Mouse (Mus musculus): Measurements from ENCODE around the gene Gm14295. TPM values are rescaled to one million over a fixed set of nuclear protein-coding genes. Genes with fewer than 3 reads are reported as not detected.
"Not testable (repeated sequence)": the region's sequence is repeated elsewhere in the genome, so short reads cannot be mapped to it uniquely, and the experiment has no call there.

Gene Gm14295
- 9.1 and 11.4 TPM in 2 replicates for polyA plus RNA-seq (2016; fragmentation: Nextera tagmentation; extraction: Ambion mirVana)

DNA sequence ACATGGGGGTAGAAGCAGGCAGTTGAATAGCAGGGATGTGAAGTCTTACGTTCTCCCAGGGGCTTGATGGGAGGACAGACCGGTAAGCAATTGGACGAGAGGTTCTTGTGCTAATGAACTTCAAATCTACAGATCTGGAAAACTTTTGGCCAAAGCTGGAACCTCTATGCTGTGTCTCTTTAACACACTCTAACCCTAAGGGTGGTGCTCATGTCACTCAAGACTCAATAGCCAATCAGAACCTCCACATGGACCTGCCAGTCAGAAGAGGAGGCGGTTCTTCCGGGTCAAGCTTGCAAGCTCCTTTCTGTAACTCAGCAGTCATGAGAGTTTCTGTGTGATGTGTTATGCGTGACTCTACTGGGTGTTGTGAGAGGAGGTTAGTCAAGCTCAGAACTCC lies at the start of gene Gm14295:
Gm14295 (plus strand) TSS at position 301 of the 400 bp plus-strand sequence.
- ATAC-seq (ENCODE audit: low FRiP score, low read depth); H3K27ac ChIP-seq (replicated peaks); H3K4me1 ChIP-seq; H3K36me3 ChIP-seq; H3K27me3 ChIP-seq; H3K9me3 ChIP-seq: not testable (repeated sequence)
- no CpG with 5 or more reads among the region's 6 CpGs for WGBS
- Histone ChIP-seq H3K4me2 (replicated peaks) (peak within 1 kb of the TSS; percentile 42), H3K9ac (replicated peaks) (0 out of 2 replicates have a peak within 1 kb of the TSS, but pooled peaks have one; percentile 31), H3K4me3 (peak within 1 kb of the TSS; percentile 45)

GRCm38 (mm10) chr2:176798785-176799184 lies 373 bp downstream of the Gm14295 start:
- Histone ChIP-seq H3K4me2 (replicated peaks) (peak overlapping the region; percentile 42), H3K4me3 (peak overlapping the region; percentile 45), H3K9ac (replicated peaks) (0 out of 2 replicates have a peak overlapping the region, but pooled peaks have one; percentile 31)
- not testable (repeated sequence) for H3K9me3 ChIP-seq; H3K36me3 ChIP-seq; H3K27ac ChIP-seq (replicated peaks); H3K4me1 ChIP-seq; H3K27me3 ChIP-seq; ATAC-seq (ENCODE audit: low FRiP score, low read depth)
- 15% methylated on average over 14 of the region's 15 CpGs for WGBS

- H3K9me3 ChIP-seq; H3K36me3 ChIP-seq; ATAC-seq (ENCODE audit: low FRiP score, low read depth); H3K4me1 ChIP-seq; H3K9ac ChIP-seq (replicated peaks); H3K4me3 ChIP-seq; H3K27me3 ChIP-seq; H3K4me2 ChIP-seq (replicated peaks); H3K27ac ChIP-seq (replicated peaks): not testable (repeated sequence)
- WGBS: 87% methylated on average over 1 of the region's 3 CpGs
These were observed 32.4 kb downstream of the Gm14295 start, which contains the start of gene Gm14408 for GRCm38 (mm10) chr2:176830840-176831239. Gm14408 (plus strand) TSS chr2:176831140.

Other genes with a start within 250 kb of the Gm14295 start
- 18.3 and 34.1 TPM in 2 replicates for gene Gm14308, start 162.3 kb upstream of the Gm14295 start, polyA plus RNA-seq (2016; fragmentation: Nextera tagmentation; extraction: Ambion mirVana)
- gene Zfp973, start 128.1 kb upstream of the Gm14295 start, polyA plus RNA-seq (2016; fragmentation: Nextera tagmentation; extraction: Ambion mirVana): 9.0 and 9.1 TPM in 2 replicates
- gene Gm14305, start 90.3 kb upstream of the Gm14295 start, polyA plus RNA-seq (2016; fragmentation: Nextera tagmentation; extraction: Ambion mirVana): 26.1 and 32.1 TPM in 2 replicates
- gene Gm14408, start 32.5 kb downstream of the Gm14295 start, polyA plus RNA-seq (2016; fragmentation: Nextera tagmentation; extraction: Ambion mirVana): not detected in 2 replicates
- 7.0 and 11.7 TPM in 2 replicates for gene Gm14296, start 129.2 kb downstream of the Gm14295 start, polyA plus RNA-seq (2016; fragmentation: Nextera tagmentation; extraction: Ambion mirVana)
- gene Gm14419, start 202.3 kb downstream of the Gm14295 start, polyA plus RNA-seq (2016; fragmentation: Nextera tagmentation; extraction: Ambion mirVana): 6.6 and 8.8 TPM in 2 replicates